Comparison of ENCODE assay signal across 28 mouse cellular contexts in genomic region chr9:105967976-105968375, GRCm38 (mm10). TPM values are rescaled to one million over a fixed set of nuclear protein-coding genes. Genes with fewer than 3 reads are reported as not detected.
"Had no signal": no experiment of that assay in that cellular context is flagged by ENCODE, and none has a peak within 500 bp of the region (broad histone marks: within the 10 kb centered on the region; RNA-seq: fewer than 3 reads in every experiment).

No protein-coding gene starts in this region.

- H3K9ac ChIP-seq: heart, embryonic 13.5 days; heart, embryonic 15.5 days; hindbrain, embryonic 13.5 days; hindbrain, embryonic 15.5 days; kidney, embryonic 15.5 days; limb, embryonic 12.5 days; liver, embryonic 13.5 days; liver, embryonic 15.5 days had no signal

- ATAC-seq: hindbrain, postnatal 0 days; intestine, embryonic 16.5 days had no signal

- H3K36me3 ChIP-seq: heart, embryonic 13.5 days; heart, embryonic 15.5 days; hindbrain, embryonic 13.5 days; hindbrain, embryonic 15.5 days; kidney, embryonic 15.5 days; limb, embryonic 10.5 days; limb, embryonic 12.5 days; liver, embryonic 13.5 days; liver, embryonic 15.5 days had no signal

- H3K27ac ChIP-seq: heart, embryonic 13.5 days; heart, embryonic 15.5 days; hindbrain, embryonic 13.5 days; hindbrain, embryonic 15.5 days; hindbrain, postnatal 0 days; kidney, embryonic 15.5 days; kidney, postnatal 0 days; layer of hippocampus, adult 2 months; left cerebral cortex, adult 2 months; limb, embryonic 10.5 days; limb, embryonic 12.5 days; liver, embryonic 13.5 days; liver, embryonic 15.5 days had no signal

- DNase-seq: gastrocnemius, postnatal 14 days; gastrocnemius, postnatal 36 days; heart, adult 18-20 months; heart, postnatal 14 days; heart, postnatal 36 days; kidney, adult 11 months; kidney, adult 2 months; kidney, adult 9 months; kidney, postnatal 25 days; kidney, postnatal 4 days; liver; liver, embryonic 13.5 days had no signal

- H3K4me3 ChIP-seq: heart, embryonic 13.5 days; heart, embryonic 15.5 days; hindbrain, embryonic 13.5 days; hindbrain, embryonic 15.5 days; kidney, embryonic 15.5 days; layer of hippocampus, adult 2 months; left cerebral cortex, adult 2 months; limb, embryonic 10.5 days; limb, embryonic 12.5 days; liver, embryonic 13.5 days; liver, embryonic 15.5 days had no signal

- H3K27me3 ChIP-seq: heart, embryonic 15.5 days; hindbrain, embryonic 13.5 days; hindbrain, embryonic 15.5 days; kidney, embryonic 15.5 days; limb, embryonic 12.5 days; liver, embryonic 13.5 days; liver, embryonic 15.5 days had no signal

- H3K4me2 ChIP-seq: heart, embryonic 11.5 days; heart, embryonic 13.5 days; heart, embryonic 15.5 days; hindbrain, embryonic 13.5 days; hindbrain, embryonic 15.5 days; kidney, embryonic 15.5 days; limb, embryonic 12.5 days; liver, embryonic 11.5 days; liver, embryonic 13.5 days; liver, embryonic 15.5 days had no signal

- H3K4me1 ChIP-seq: heart, embryonic 13.5 days; heart, embryonic 15.5 days; hindbrain, embryonic 13.5 days; hindbrain, embryonic 15.5 days; kidney, embryonic 15.5 days; limb, embryonic 12.5 days; liver, embryonic 13.5 days; liver, embryonic 15.5 days had no signal

- H3K9me3 ChIP-seq: heart, embryonic 13.5 days; heart, embryonic 15.5 days; hindbrain, embryonic 13.5 days; hindbrain, embryonic 15.5 days; kidney, embryonic 15.5 days; limb, embryonic 10.5 days; limb, embryonic 12.5 days; liver, embryonic 13.5 days; liver, embryonic 15.5 days had no signal

RNA-seq across cellular contexts. Expression of gene Col6a5, which starts 7.5 kb away (rescaled TPM):
- polyA plus RNA-seq: heart, embryonic 11.5 days; hindbrain, embryonic 11.5 days; hindbrain, embryonic 13.5 days; liver, embryonic 11.5 days; liver, embryonic 15.5 days had no signal
